13 mouse cellular contexts compared by ENCODE assay signal in genomic region chr11:23217430-23217829, GRCm38 (mm10). TPM values are rescaled to one million over a fixed set of nuclear protein-coding genes. Genes with fewer than 3 reads are reported as not detected.
DNase-seq lines count a peak whose midpoint lies in the region; ATAC-seq and TF ChIP-seq lines count a peak whose summit lies in the region.
"Had no signal": no experiment of that assay in that cellular context is flagged by ENCODE, and none has a peak within 500 bp of the region (broad histone marks: within the 10 kb centered on the region; RNA-seq: fewer than 3 reads in every experiment).

No protein-coding gene starts in this region.

- 0 out of 2 replicates have a peak, but pooled peaks cover 5% of the 10 kb centered on the region for H3K9me3 ChIP-seq in heart, embryonic 12.5 days (replicated peaks)
- H3K9me3 ChIP-seq in neural tube, embryonic 15.5 days (replicated peaks), result no peaks in the 10 kb centered on the region
- H3K9me3 ChIP-seq: embryonic facial prominence, embryonic 12.5 days had no signal

- H3K27me3 ChIP-seq in heart, embryonic 12.5 days (replicated peaks), result no peaks in the 10 kb centered on the region
- H3K27me3 ChIP-seq in kidney, adult 2 months (replicated peaks; ENCODE audit: control insufficient read depth, insufficient read depth, low read length), result no peaks in the 10 kb centered on the region
- H3K27me3 ChIP-seq in neural tube, embryonic 15.5 days (replicated peaks), result no peaks in the 10 kb centered on the region
- H3K27me3 ChIP-seq: embryonic facial prominence, embryonic 12.5 days; Patski had no signal

- ATAC-seq in heart, embryonic 12.5 days (ENCODE audit: insufficient number of reproducible peaks, low FRiP score), result no peak
- no peak for ATAC-seq in neural tube, embryonic 15.5 days (ENCODE audit: low FRiP score)
- ATAC-seq: hindbrain, embryonic 16.5 days; Patski had no signal

- TF ChIP-seq CTCF in kidney, adult 2 months (conservative IDR thresholded peaks at IDR 0.05; ENCODE audit: insufficient read depth, insufficient read length, low read depth, low read length), result no peak

- H3K4me1 ChIP-seq in heart, embryonic 12.5 days (replicated peaks), result no peaks in the 10 kb centered on the region
- H3K4me1 ChIP-seq in kidney, adult 2 months (ENCODE audit: control insufficient read depth, insufficient read depth, low read length), result no peaks in the 10 kb centered on the region
- no peaks in the 10 kb centered on the region for H3K4me1 ChIP-seq in neural tube, embryonic 15.5 days
- H3K4me1 ChIP-seq: embryonic facial prominence, embryonic 12.5 days had no signal

- no peak overlapping the region for H3K27ac ChIP-seq in heart, embryonic 12.5 days (ENCODE audit: poor library complexity, severe bottlenecking)
- H3K27ac ChIP-seq in kidney, adult 2 months (ENCODE audit: insufficient read depth, low read depth, low read length), result peak overlapping the region; percentile 39
- no peak overlapping the region for H3K27ac ChIP-seq in neural tube, embryonic 15.5 days (replicated peaks)
- H3K27ac ChIP-seq: embryonic facial prominence, embryonic 12.5 days; left cerebral cortex, adult 2 months had no signal

- no peak for TF ChIP-seq POLR2A in kidney, adult 2 months (IDR thresholded peaks at IDR 0.05; ENCODE audit: low read depth, low read length)

- H3K36me3 ChIP-seq in heart, embryonic 12.5 days, result no peaks in the 10 kb centered on the region
- H3K36me3 ChIP-seq in kidney, adult 2 months (ENCODE audit: control insufficient read depth, insufficient read depth, low read length), result no peaks in the 10 kb centered on the region
- H3K36me3 ChIP-seq in neural tube, embryonic 15.5 days, result no peaks in the 10 kb centered on the region
- H3K36me3 ChIP-seq: embryonic facial prominence, embryonic 12.5 days had no signal

- peak; percentile 97 for DNase-seq in heart, adult 11 months
- DNase-seq in adrenal gland, postnatal 36 days, result peak; percentile 32 to 44
- DNase-seq in kidney, adult 2 months, result peak; percentile 53
- DNase-seq in lung, postnatal 14 days, result peak; percentile 22
- DNase-seq in thymus, adult 18-20 months, result no peak
- no peak for DNase-seq in frontal cortex, postnatal 36 days (ENCODE audit: low spot score in 2 of 2)
- DNase-seq: thymus, adult 2 months had no signal

- no peak overlapping the region for H3K4me2 ChIP-seq in heart, embryonic 12.5 days
- H3K4me2 ChIP-seq in neural tube, embryonic 15.5 days, result no peak overlapping the region
- H3K4me2 ChIP-seq: embryonic facial prominence, embryonic 12.5 days had no signal

- no peak overlapping the region for H3K9ac ChIP-seq in heart, embryonic 12.5 days
- H3K9ac ChIP-seq in neural tube, embryonic 15.5 days (replicated peaks), result no peak overlapping the region
- H3K9ac ChIP-seq: embryonic facial prominence, embryonic 12.5 days had no signal

- WGBS in heart, embryonic 12.5 days, result 86% methylated on average over 9 of the region's 9 CpGs
- WGBS in kidney, adult 2 months, result 63% methylated on average over 9 of the region's 9 CpGs
- 93% methylated on average over 9 of the region's 9 CpGs for WGBS in neural tube, embryonic 15.5 days

- no peak overlapping the region for H3K4me3 ChIP-seq in heart, embryonic 12.5 days
- peak overlapping the region; percentile 13 for H3K4me3 ChIP-seq in kidney, adult 2 months (ENCODE audit: insufficient read depth, low read depth, low read length)
- no peak overlapping the region for H3K4me3 ChIP-seq in neural tube, embryonic 15.5 days (replicated peaks)
- H3K4me3 ChIP-seq: embryonic facial prominence, embryonic 12.5 days; left cerebral cortex, adult 2 months had no signal

RNA-seq across cellular contexts. Expression of gene Xpo1, which starts 38.4 kb away (rescaled TPM):
- polyA plus RNA-seq in heart, embryonic 12.5 days (2016; fragmentation: Nextera tagmentation; extraction: Ambion mirVana), result 99.7 and 109 TPM in 2 replicates
- 10 to 100 TPM; 66.4 to 76.3 TPM for total RNA-seq in adrenal gland, postnatal 36 days (2021)
- 3.5 and 5.3 TPM in 2 replicates for polyA plus RNA-seq in kidney, adult 2 months (2012; rRNA removed)
- 61.6 and 63.7 TPM in 2 replicates for polyA plus RNA-seq in neural tube, embryonic 15.5 days (2015; fragmentation: Nextera tagmentation; extraction: Ambion mirVana)

Comparison
In these comparisons a context has a peak if more than half of its experiments do, and no peak if none do; other contexts are left out.
1. DNase-seq: peak in heart, adult 11 months (single experiment), adrenal gland, postnatal 36 days (2 of 2), kidney, adult 2 months (single experiment) and lung, postnatal 14 days (single experiment); none in thymus, adult 18-20 months (0 of 2) and frontal cortex, postnatal 36 days (0 of 2).